Mouse (Mus musculus) heart, embryonic 14.5 days (tissue): ENCODE measurements at regions not wholly inside any gene's neighbourhood (a gene's known extent, or its start where the extent isn't known, plus 50 kb on each side); places are given as distances from the start of the nearest gene placed in this dataset.

Source experiments
- ATAC-seq: fragments of 200-750 bp; cut with Nextera tagmentation; 2 replicates; pipeline ENCODE4 v1.8.0; 2017; ENCODE audit warnings: low read depth, moderate TSS enrichment; ENCODE audit not compliant: insufficient number of reproducible peaks, insufficient read depth, low FRiP score
- H3K27ac ChIP-seq, 2 experiments: fragments of 200-500 bp in 1 of 2; fragments of 300-500 bp in 1 of 2; sonication (generic) in 1 of 2; replicated peaks in 1 of 2; 2 replicates each; pipeline ENCODE4 v1.5.1; 2012 to 2014; ENCODE audit warnings: low read depth in 2 of 2, low read length in 2 of 2, control low read depth in 1 of 2, mild to moderate bottlenecking in 1 of 2, mixed read lengths in 1 of 2; ENCODE audit not compliant: control insufficient read depth in 1 of 2, insufficient read depth in 1 of 2
- H3K27me3 ChIP-seq: fragments of 300-500 bp; sonication (generic); 2 replicates; pipeline ENCODE4 v1.6.1; 2014; ENCODE audit warnings: mild to moderate bottlenecking, low read length, control low read depth; ENCODE audit not compliant: control insufficient read depth, insufficient read depth
- H3K36me3 ChIP-seq: fragments of 300-500 bp; sonication (generic); 2 replicates; pipeline ENCODE4 v1.6.1; 2014; ENCODE audit warnings: mild to moderate bottlenecking, control low read depth, low read length, mixed read lengths; ENCODE audit not compliant: control insufficient read depth, insufficient read depth
- H3K4me1 ChIP-seq, 2 experiments: fragments of 200-500 bp in 1 of 2; fragments of 300-500 bp in 1 of 2; sonication (generic) in 1 of 2; 2 replicates each; pipeline ENCODE4 v1.6.1; 2012 to 2014; ENCODE audit warnings: low read length in 2 of 2, control low read depth in 1 of 2, mixed read lengths in 1 of 2; ENCODE audit not compliant: control insufficient read depth in 2 of 2, insufficient read depth in 2 of 2
- H3K4me2 ChIP-seq: fragments of 300-500 bp; sonication (generic); 2 replicates; pipeline ENCODE4 v1.6.1; 2014; ENCODE audit warnings: mild to moderate bottlenecking, low read length
- H3K4me3 ChIP-seq, 2 experiments: fragments of 200-500 bp in 1 of 2; fragments of 300-500 bp in 1 of 2; sonication (generic) in 1 of 2; 2 replicates each; pipeline ENCODE4 v1.5.1; 2012 to 2014; ENCODE audit warnings: low read length in 2 of 2, mild to moderate bottlenecking in 2 of 2, control low read depth in 1 of 2, low read depth in 1 of 2, moderate library complexity in 1 of 2; ENCODE audit not compliant: control insufficient read depth in 1 of 2, insufficient read depth in 1 of 2
- H3K9ac ChIP-seq: fragments of 300-500 bp; sonication (generic); 2 replicates; pipeline ENCODE4 v1.6.1; 2014; ENCODE audit warnings: mild to moderate bottlenecking, low read length
- H3K9me3 ChIP-seq: fragments of 300-500 bp; sonication (generic); 2 replicates; pipeline ENCODE4 v1.6.1; 2016; ENCODE audit warnings: low read length, control low read depth; ENCODE audit not compliant: control insufficient read depth
- whole genome bisulfite sequencing: fragments of 180-500 bp; shearing (Covaris S2); extraction: QIAGEN DNeasy Blood & Tissue Kit; methylation state at CpG from one replicate; pipeline ENCODE4 v1.1.7; 2014; 5-methylcytosine and 5-hydroxymethylcytosine counted together

DNA sequence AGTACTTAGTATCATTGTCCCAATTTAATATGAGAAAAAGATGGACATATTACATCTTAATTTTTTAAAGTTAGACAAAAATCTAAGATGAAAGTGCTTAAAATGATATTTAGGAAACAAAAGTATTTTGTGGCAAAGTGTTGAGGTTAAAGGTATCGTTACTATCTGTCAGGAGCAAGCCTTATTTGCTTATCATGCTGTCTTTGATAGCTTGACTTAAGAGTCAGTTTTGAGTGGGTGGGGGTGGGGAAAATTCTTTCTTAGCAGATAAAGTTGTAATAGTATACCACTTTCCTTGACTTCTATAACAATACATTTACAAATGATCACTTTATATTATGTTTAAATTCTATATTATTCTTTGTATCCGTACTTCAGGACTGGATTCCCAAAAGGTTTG, 339.1 kb upstream of the Dph6 start:
- no peaks in the 10 kb centered on the region for H3K4me1 ChIP-seq
- H3K27ac ChIP-seq = no peak overlapping the region
- no peak for ATAC-seq
- WGBS = 49% methylated on average over 2 of the region's 2 CpGs
- no peak overlapping the region for H3K4me2 ChIP-seq
- H3K4me3 ChIP-seq = no peak overlapping the region
- H3K36me3 ChIP-seq = no peaks in the 10 kb centered on the region
- no peaks in the 10 kb centered on the region for H3K27me3 ChIP-seq
- H3K9ac ChIP-seq = no peak overlapping the region
- H3K9me3 ChIP-seq = no peaks in the 10 kb centered on the region

DNA sequence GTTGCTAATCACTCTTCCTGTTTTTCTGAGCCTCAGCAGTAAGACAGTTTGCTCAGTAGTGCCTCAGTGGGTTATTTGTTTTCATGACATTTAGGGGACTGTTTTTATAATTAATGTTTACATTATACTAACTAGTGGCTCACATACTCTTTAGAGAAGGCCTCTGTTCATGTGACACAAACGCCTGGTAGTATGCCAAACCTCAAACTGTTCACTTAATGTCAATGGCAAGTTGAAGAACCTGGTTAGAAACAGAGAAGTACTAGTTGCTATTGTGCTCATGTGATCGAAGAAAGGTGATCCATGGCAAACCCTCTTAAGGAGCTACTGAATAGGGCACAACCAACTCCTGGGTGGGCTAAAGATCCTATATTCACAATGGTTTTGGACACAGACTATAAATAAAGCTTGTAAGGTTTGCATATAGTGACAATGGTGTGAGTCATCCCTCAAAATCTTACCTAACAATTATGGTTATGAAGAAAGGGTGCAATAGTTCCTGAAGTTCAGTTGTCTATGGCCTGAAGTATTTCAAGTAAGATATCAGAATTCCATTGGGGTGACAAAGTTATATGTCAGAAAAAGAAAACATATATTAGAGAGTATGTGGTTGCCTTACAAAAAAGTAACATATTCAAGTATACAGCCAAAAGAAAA, 340.1 kb upstream of the Dph6 start:
- 74% methylated on average over 2 of the region's 2 CpGs for whole genome bisulfite sequencing

DNA sequence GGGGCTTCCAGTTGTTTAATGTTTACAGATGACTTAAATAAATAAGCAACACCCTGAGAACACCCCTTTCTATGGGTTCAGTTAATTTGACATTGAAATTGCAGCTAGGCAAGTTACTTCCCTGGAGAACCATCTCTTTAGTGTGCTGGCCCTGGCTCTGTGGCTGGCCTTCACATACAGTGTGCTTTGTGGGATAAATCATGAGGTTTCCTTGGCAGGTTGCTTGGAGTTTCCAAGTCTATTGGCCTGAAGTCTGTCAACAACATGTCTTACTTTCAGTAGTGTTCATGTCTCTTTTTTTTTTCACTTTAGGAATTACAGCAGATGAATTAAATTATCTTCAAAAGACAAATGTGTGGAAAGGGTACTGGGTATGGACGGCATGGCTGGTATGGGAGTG, 359.2 kb upstream of the Dph6 start:
- no peak overlapping the region for H3K9ac ChIP-seq
- H3K4me2 ChIP-seq = no peak overlapping the region
- ATAC-seq = no peak
- no peaks in the 10 kb centered on the region for H3K36me3 ChIP-seq
- H3K9me3 ChIP-seq = no peaks in the 10 kb centered on the region
- H3K4me1 ChIP-seq = no peaks in the 10 kb centered on the region
- no peak overlapping the region for H3K27ac ChIP-seq
- 72% methylated on average over 1 of the region's 1 CpGs for WGBS
- H3K27me3 ChIP-seq = no peaks in the 10 kb centered on the region
- no peak overlapping the region for H3K4me3 ChIP-seq

More for the DNA sequence above, 340.1 kb upstream of the Dph6 start:
- Histone ChIP-seq H3K4me3 (no peak overlapping the region), H3K4me2 (no peak overlapping the region), H3K36me3 (no peaks in the 10 kb centered on the region), H3K9me3 (no peaks in the 10 kb centered on the region), H3K4me1 (no peaks in the 10 kb centered on the region), H3K27ac (no peak overlapping the region), H3K9ac (no peak overlapping the region), H3K27me3 (no peaks in the 10 kb centered on the region)
- no peak for ATAC-seq

DNA sequence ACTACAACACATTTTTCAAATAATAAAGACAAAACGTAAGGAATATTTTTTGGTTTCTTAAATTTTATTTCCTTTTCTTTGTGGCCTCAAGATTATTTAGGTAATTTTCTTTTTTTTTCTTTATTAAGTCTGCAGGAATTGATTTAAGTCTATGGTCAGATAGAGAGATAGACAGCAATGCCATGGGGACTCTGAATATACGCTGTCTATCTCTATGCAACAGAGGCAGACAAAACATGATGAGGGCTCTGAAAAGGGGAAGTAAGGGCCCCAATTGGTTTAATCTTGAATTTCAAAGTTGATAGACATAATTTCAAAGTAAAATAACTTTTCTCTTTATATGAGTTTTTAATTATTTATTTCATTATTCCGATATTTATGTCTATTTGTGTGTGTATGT, 372.0 kb upstream of the Dph6 start:
- WGBS = 83% methylated on average over 3 of the region's 3 CpGs
- ATAC-seq = no peak
- no peak overlapping the region for H3K4me3 ChIP-seq
- no peak overlapping the region for H3K4me2 ChIP-seq
- no peaks in the 10 kb centered on the region for H3K4me1 ChIP-seq
- no peak overlapping the region for H3K9ac ChIP-seq
- no peaks in the 10 kb centered on the region for H3K36me3 ChIP-seq
- no peak overlapping the region for H3K27ac ChIP-seq
- no peaks in the 10 kb centered on the region for H3K9me3 ChIP-seq
- H3K27me3 ChIP-seq = no peaks in the 10 kb centered on the region

DNA sequence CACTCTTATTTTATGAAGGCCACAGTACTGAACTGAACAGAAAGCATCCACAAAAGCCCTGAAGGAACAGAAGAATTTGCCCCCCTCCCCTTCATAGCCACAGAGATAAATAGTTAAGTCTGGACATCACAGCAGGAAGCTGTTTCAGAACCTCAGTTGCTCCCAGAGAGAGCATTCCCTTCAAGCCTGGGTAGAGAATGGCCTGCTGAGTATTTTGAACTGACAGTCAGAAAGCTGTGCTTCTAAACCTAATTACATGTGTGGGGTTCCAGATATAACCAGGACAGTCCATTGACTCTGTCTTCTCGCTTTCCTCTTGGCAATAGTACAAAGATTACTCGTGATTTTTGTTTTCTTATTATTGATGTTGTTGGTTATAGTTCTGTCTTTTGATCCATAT, 376.4 kb upstream of the Dph6 start:
- Histone ChIP-seq H3K4me3 (no peak overlapping the region), H3K4me2 (no peak overlapping the region), H3K9ac (no peak overlapping the region), H3K4me1 (no peaks in the 10 kb centered on the region), H3K9me3 (no peaks in the 10 kb centered on the region), H3K27ac (no peak overlapping the region), H3K27me3 (no peaks in the 10 kb centered on the region), H3K36me3 (no peaks in the 10 kb centered on the region)
- WGBS = 83% methylated on average over 2 of the region's 2 CpGs
- ATAC-seq = no peak

DNA sequence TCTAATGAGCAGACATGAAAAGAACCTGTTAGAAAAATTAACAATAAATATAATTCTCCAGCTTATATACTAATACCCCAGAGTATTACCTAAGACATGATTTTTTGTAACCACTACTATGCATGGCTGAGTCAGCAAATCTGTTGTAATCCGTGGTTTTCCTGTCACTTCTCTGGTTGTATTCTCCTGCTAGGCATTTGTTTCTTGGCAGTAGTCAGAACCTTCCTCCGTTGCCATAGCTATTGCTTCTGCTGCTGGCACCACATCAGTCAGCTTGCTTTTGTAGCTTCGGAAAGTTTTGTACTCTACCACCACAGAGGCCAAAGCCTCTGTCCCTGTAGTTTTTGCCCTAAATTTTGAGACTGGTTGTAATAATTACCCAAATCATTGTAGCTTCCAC, 381.4 kb upstream of the Dph6 start:
- Histone ChIP-seq H3K9me3 (no peaks in the 10 kb centered on the region), H3K36me3 (no peaks in the 10 kb centered on the region), H3K9ac (no peak overlapping the region), H3K27me3 (no peaks in the 10 kb centered on the region), H3K4me3 (no peak overlapping the region), H3K27ac (no peak overlapping the region), H3K4me2 (no peak overlapping the region), H3K4me1 (no peaks in the 10 kb centered on the region)
- 63% methylated on average over 3 of the region's 3 CpGs for whole genome bisulfite sequencing
- ATAC-seq = no peak

DNA sequence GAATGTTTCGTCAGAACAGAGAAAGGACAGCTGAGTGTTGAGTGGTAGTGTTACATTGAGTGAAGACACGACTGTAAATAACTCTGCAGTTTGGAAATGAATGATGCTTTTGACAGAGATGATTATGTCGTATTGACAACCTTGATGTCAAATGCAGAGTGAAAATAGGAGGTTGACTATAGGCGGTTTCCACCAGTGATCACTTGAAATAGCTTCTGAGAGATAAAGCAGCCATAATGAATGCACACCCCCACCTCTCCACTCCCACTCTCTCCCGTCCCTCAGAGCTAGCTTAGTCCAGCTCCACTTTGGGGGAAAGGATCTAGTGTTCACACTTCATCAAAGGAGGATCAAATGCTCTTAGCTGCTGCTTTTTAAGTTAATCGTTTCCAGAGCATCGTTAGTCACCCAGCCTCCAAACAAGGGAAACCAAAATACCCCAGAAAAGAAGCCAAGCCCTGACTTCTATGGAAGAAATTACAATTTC, 387.6 kb upstream of the Dph6 start:
- no peaks in the 10 kb centered on the region for H3K27me3 ChIP-seq
- no peak overlapping the region for H3K4me2 ChIP-seq
- no peaks in the 10 kb centered on the region for H3K9me3 ChIP-seq
- no peak overlapping the region for H3K27ac ChIP-seq
- no peak overlapping the region for H3K4me3 ChIP-seq
- H3K9ac ChIP-seq = no peak overlapping the region
- ATAC-seq = no peak
- H3K4me1 ChIP-seq = no peaks in the 10 kb centered on the region; a peak in 1 of 4 replicates
- no peaks in the 10 kb centered on the region for H3K36me3 ChIP-seq
- 35% methylated on average over 7 of the region's 7 CpGs for WGBS
